Mouse (Mus musculus) myocyte (in vitro differentiated cells): ENCODE measurements around the gene Hist1h1d.

Experiments used
- CEBPB ChIP-seq: IDR thresholded peaks from 2 replicates; pipeline ENCODE4 v1.6.1; 2011; ENCODE audit warnings: mild to moderate bottlenecking, moderate library complexity; ENCODE audit not compliant: poor library complexity, insufficient read depth, severe bottlenecking
- E2F4 ChIP-seq: IDR thresholded peaks from one replicate; pipeline ENCODE4 v1.6.1; 2011; ENCODE audit warnings: mild to moderate bottlenecking, control low read depth, moderate library complexity; ENCODE audit not compliant: insufficient read depth
- MAX ChIP-seq: IDR thresholded peaks from one replicate; pipeline ENCODE4 v1.6.1; 2011; ENCODE audit warnings: low read depth, mild to moderate bottlenecking, control low read depth
- MYOD1 ChIP-seq, 3 experiments: IDR thresholded peaks; one replicate each; pipeline ENCODE4 v1.6.1; 2011; ENCODE audit warnings: control low read depth in 2 of 3, low read depth in 2 of 3, mild to moderate bottlenecking in 2 of 3, moderate library complexity in 1 of 3; ENCODE audit not compliant: insufficient read length in 2 of 3, control insufficient read depth in 1 of 3
- MYOG ChIP-seq, 3 experiments: IDR thresholded peaks; one replicate each; pipeline ENCODE4 v1.6.1; 2011; ENCODE audit warnings: control low read depth in 2 of 3, low read depth in 2 of 3, mild to moderate bottlenecking in 2 of 3; ENCODE audit not compliant: insufficient read length in 2 of 3, control insufficient read depth in 1 of 3, insufficient read depth in 1 of 3
- POLR2A ChIP-seq: IDR thresholded peaks from one replicate; pipeline ENCODE4 v1.6.1; 2011; ENCODE audit warnings: low read depth, mild to moderate bottlenecking, control low read depth, moderate library complexity; ENCODE audit not compliant: insufficient read length
- POLR2AphosphoS2 ChIP-seq: IDR thresholded peaks from one replicate; pipeline ENCODE4 v1.6.1; 2011; ENCODE audit warnings: low read depth, control low read depth; ENCODE audit not compliant: insufficient read length
- REST ChIP-seq: IDR thresholded peaks from one replicate; pipeline ENCODE4 v1.6.1; 2011; ENCODE audit warnings: mild to moderate bottlenecking, control low read depth, moderate library complexity; ENCODE audit not compliant: insufficient read depth, insufficient read length
- SRF ChIP-seq: IDR thresholded peaks from one replicate; pipeline ENCODE4 v1.6.1; 2011; ENCODE audit warnings: low read depth; ENCODE audit not compliant: control insufficient read depth, insufficient read length
- TCF12 ChIP-seq: IDR thresholded peaks from one replicate; pipeline ENCODE4 v1.6.1; 2011; ENCODE audit warnings: mild to moderate bottlenecking, control low read depth; ENCODE audit not compliant: poor library complexity, insufficient read depth, severe bottlenecking
- TCF3 ChIP-seq: IDR thresholded peaks from one replicate; pipeline ENCODE4 v1.6.1; 2011; ENCODE audit warnings: low read depth, control low read depth; ENCODE audit not compliant: insufficient read length
- USF1 ChIP-seq: IDR thresholded peaks from one replicate; pipeline ENCODE4 v1.6.1; 2011; ENCODE audit warnings: low read depth, mild to moderate bottlenecking, control low read depth, moderate library complexity

- TF ChIP-seq USF1 (no peak), POLR2A (no peak), TCF12 (no peak), TCF3 (no peak), MAX (no peak), E2F4 (no peak), MYOD1 (IDR thresholded peaks at IDR 0.05; ENCODE audit: control insufficient read depth in 1 of 3, insufficient read length in 2 of 3, low read depth in 2 of 3) (no peak), REST (no peak), SRF (no peak), POLR2AphosphoS2 (no peak), MYOG (IDR thresholded peaks at IDR 0.05; ENCODE audit: control insufficient read depth in 1 of 3, insufficient read depth in 1 of 3, insufficient read length in 2 of 3, low read depth in 2 of 3) (no peak), CEBPB (no peak)
Measured at GRCm38 (mm10) chr13:23505662-23506345, 47.3 kb upstream of the Hist1h1d start.
